Mouse (Mus musculus): Measurements from ENCODE around the gene Tmpo. TPM values are rescaled to one million over a fixed set of nuclear protein-coding genes. Genes with fewer than 3 reads are reported as not detected.
A peak's percentile ranks its signal among the peaks of the same experiment; 100 is the strongest.

The Tmpo gene
- polyA plus RNA-seq, 1 experiment, result 47.5 TPM

DNA sequence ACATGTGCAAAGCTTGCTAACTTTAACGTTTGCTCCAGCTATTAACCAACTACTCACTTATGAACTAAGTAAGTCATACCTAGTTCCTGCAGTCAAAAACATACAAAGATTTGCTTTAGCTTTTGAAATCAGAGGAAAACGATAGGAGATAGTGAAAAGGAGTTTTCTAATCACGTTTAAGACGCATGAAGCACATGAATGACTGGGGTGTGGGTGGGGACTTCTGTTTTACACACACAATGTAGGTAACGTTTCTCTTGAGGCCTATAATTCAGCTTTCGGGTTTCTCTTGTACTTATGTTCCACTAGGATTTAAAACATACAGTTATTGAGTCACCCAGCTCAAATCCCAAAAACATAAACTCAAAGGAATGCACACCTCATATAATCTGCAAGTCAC lies 58.5 kb downstream of the Tmpo start:
- Histone ChIP-seq H3K4me3 (replicated peaks; ENCODE audit: insufficient read depth, low read depth, low read length) (peak overlapping the region; percentile 79), H3K27ac (ENCODE audit: insufficient read depth, low read length) (no peak overlapping the region), H3K4me1 (ENCODE audit: control insufficient read depth, insufficient read depth, low read length) (peaks cover 6% of the 10 kb centered on the region; the same call in 1 of the 2 replicates), H3K27me3 (ENCODE audit: control insufficient read depth, insufficient read depth, low read length) (no peaks in the 10 kb centered on the region)
- WGBS, result 17% methylated on average over 6 of the region's 6 CpGs
- no peak for TF ChIP-seq POLR2A (IDR thresholded peaks at IDR 0.05; ENCODE audit: borderline replicate concordance, insufficient read depth, low read length)
- no peak for TF ChIP-seq CTCF (IDR thresholded peaks at IDR 0.05; ENCODE audit: borderline replicate concordance, insufficient read depth, low read depth, low read length)
- DNase-seq, result no peak

- H3K4me3 ChIP-seq (replicated peaks; ENCODE audit: insufficient read depth, low read depth, low read length), result no peak overlapping the region
- 87% methylated on average over 12 of the region's 12 CpGs for WGBS
- H3K27ac ChIP-seq (ENCODE audit: insufficient read depth, low read length), result no peak overlapping the region
- no peaks in the 10 kb centered on the region for H3K27me3 ChIP-seq (ENCODE audit: control insufficient read depth, insufficient read depth, low read length)
- H3K4me1 ChIP-seq (ENCODE audit: control insufficient read depth, insufficient read depth, low read length), result peaks cover 2% of the 10 kb centered on the region; the same call in 1 of the 2 replicates
- no peak for TF ChIP-seq POLR2A (IDR thresholded peaks at IDR 0.05; ENCODE audit: borderline replicate concordance, insufficient read depth, low read length)
- TF ChIP-seq CTCF (IDR thresholded peaks at IDR 0.05; ENCODE audit: borderline replicate concordance, insufficient read depth, low read depth, low read length), result no peak
- no peak for DNase-seq
Measured at GRCm38 (mm10) chr10:91116958-91117357, 64.2 kb downstream of the Tmpo start.

GRCm38 (mm10) chr10:91109841-91110240 lies 71.3 kb downstream of the Tmpo start:
- H3K4me3 ChIP-seq (replicated peaks; ENCODE audit: insufficient read depth, low read depth, low read length), result no peak overlapping the region
- TF ChIP-seq CTCF (IDR thresholded peaks at IDR 0.05; ENCODE audit: borderline replicate concordance, insufficient read depth, low read depth, low read length) (no peak), POLR2A (IDR thresholded peaks at IDR 0.05; ENCODE audit: borderline replicate concordance, insufficient read depth, low read length) (no peak)
- H3K27ac ChIP-seq (ENCODE audit: insufficient read depth, low read length), result no peak overlapping the region
- no peak for DNase-seq
- no peaks in the 10 kb centered on the region for H3K27me3 ChIP-seq (ENCODE audit: control insufficient read depth, insufficient read depth, low read length)
- WGBS, result 73% methylated on average over 4 of the region's 4 CpGs
- H3K4me1 ChIP-seq (ENCODE audit: control insufficient read depth, insufficient read depth, low read length), result no peaks in the 10 kb centered on the region

DNA sequence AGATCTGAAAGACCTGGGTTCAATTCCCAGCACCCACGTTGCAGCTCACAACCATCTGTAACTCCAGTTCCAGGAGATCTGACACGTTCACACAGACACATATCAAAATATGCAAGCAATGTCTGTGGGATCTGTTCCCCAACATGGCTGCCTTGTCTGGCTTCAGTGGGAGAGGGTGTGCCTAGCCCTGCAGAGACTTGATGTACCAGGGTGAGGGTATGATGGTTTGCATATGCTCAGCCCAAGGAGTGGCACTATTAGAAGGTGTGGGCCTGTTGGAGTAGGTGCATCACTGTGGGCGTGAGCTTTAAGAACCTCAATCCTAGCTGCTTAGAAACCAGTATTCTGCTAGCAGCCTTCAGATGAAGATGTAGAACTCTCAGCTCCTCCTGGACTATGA lies 75.1 kb downstream of the Tmpo start:
- H3K27me3 ChIP-seq (ENCODE audit: control insufficient read depth, insufficient read depth, low read length), result no peaks in the 10 kb centered on the region
- 92% methylated on average over 3 of the region's 3 CpGs for WGBS
- H3K27ac ChIP-seq (ENCODE audit: insufficient read depth, low read length), result no peak overlapping the region
- no peak for DNase-seq
- no peak for TF ChIP-seq CTCF (IDR thresholded peaks at IDR 0.05; ENCODE audit: borderline replicate concordance, insufficient read depth, low read depth, low read length)
- H3K4me3 ChIP-seq (replicated peaks; ENCODE audit: insufficient read depth, low read depth, low read length), result no peak overlapping the region
- H3K4me1 ChIP-seq (ENCODE audit: control insufficient read depth, insufficient read depth, low read length), result no peaks in the 10 kb centered on the region

DNA sequence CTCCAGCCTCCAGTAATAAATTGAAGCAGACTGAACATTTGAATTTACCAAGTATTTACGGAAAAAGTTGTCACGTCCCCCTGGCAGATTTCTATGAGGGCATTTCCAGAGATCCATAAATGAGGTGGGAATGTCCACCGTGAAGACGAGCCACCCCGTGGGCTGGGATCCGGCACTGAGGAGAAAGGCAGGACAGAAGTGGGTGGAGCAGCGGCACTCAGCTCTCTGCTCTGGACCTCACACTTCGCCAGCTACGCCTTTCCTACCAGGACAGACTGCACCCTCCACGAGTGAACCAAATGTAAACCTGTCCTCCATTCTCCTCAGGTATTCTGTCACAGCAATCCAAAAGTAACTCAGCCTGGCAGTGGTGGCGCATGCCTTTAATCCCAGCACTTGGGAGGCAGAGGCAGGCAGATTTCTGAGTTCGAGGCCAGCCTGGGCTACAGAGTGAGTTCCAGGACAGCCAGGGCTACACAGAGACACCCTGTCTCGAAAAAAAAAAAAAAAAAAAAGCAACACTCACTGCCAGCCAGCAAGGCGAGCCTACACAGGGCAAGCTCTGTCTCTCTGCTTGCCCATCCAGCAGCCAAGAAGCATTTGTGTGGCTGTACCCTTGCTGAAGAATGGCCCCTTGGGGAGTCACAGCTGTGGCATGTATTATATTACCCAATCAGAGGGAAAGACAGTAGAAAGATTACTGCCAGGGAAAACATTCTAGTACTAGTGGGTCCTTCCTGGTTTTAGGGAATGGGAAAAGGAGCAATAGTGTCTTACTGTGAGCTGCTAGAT lies 78.1 kb downstream of the Tmpo start:
- DNase-seq, result no peak
- no peak overlapping the region for H3K4me3 ChIP-seq (replicated peaks; ENCODE audit: insufficient read depth, low read depth, low read length)
- WGBS, result 88% methylated on average over 14 of the region's 14 CpGs
- H3K4me1 ChIP-seq (ENCODE audit: control insufficient read depth, insufficient read depth, low read length), result no peaks in the 10 kb centered on the region
- TF ChIP-seq CTCF (IDR thresholded peaks at IDR 0.05; ENCODE audit: borderline replicate concordance, insufficient read depth, low read depth, low read length), result no peak
- no peak for TF ChIP-seq POLR2A (IDR thresholded peaks at IDR 0.05; ENCODE audit: borderline replicate concordance, insufficient read depth, low read length)
- no peak overlapping the region for H3K27ac ChIP-seq (ENCODE audit: insufficient read depth, low read length)
- no peaks in the 10 kb centered on the region for H3K27me3 ChIP-seq (ENCODE audit: control insufficient read depth, insufficient read depth, low read length)

GRCm38 (mm10) chr10:91101936-91102335 lies 79.2 kb downstream of the Tmpo start:
- no peak for TF ChIP-seq POLR2A (IDR thresholded peaks at IDR 0.05; ENCODE audit: borderline replicate concordance, insufficient read depth, low read length)
- no peak for TF ChIP-seq CTCF (IDR thresholded peaks at IDR 0.05; ENCODE audit: borderline replicate concordance, insufficient read depth, low read depth, low read length)
- Histone ChIP-seq H3K4me1 (ENCODE audit: control insufficient read depth, insufficient read depth, low read length) (no peaks in the 10 kb centered on the region), H3K4me3 (replicated peaks; ENCODE audit: insufficient read depth, low read depth, low read length) (no peak overlapping the region), H3K27me3 (ENCODE audit: control insufficient read depth, insufficient read depth, low read length) (no peaks in the 10 kb centered on the region), H3K27ac (ENCODE audit: insufficient read depth, low read length) (no peak overlapping the region)
- WGBS, result 92% methylated on average over 25 of the region's 25 CpGs
- no peak for DNase-seq

GRCm38 (mm10) chr10:91100101-91100500 lies 81.0 kb downstream of the Tmpo start:
- 97% methylated on average over 1 of the region's 1 CpGs for WGBS
- no peak for DNase-seq
- Histone ChIP-seq H3K27ac (ENCODE audit: insufficient read depth, low read length) (no peak overlapping the region), H3K4me3 (replicated peaks; ENCODE audit: insufficient read depth, low read depth, low read length) (no peak overlapping the region), H3K4me1 (ENCODE audit: control insufficient read depth, insufficient read depth, low read length) (no peaks in the 10 kb centered on the region), H3K27me3 (ENCODE audit: control insufficient read depth, insufficient read depth, low read length) (no peaks in the 10 kb centered on the region)
- TF ChIP-seq POLR2A (IDR thresholded peaks at IDR 0.05; ENCODE audit: borderline replicate concordance, insufficient read depth, low read length) (no peak), CTCF (IDR thresholded peaks at IDR 0.05; ENCODE audit: borderline replicate concordance, insufficient read depth, low read depth, low read length) (no peak)

DNA sequence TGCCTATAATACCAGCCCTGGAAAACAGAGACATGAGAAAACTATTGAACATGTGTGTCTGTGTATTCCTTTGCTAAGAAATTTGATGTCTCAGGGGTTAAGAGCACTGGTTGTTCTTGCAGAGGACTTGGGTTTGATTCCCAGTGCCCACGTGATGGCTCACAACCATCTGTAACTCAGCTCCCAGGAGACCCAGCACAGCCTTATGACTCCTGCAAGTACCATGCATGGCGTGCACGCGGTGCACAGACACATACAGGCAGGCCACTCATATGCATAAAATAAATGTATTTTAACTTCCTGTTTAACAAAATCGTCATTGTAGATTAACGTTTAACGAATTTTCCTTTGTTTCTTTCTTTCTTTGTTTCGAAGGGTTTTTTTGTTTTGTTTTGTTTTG lies 83.1 kb downstream of the Tmpo start:
- no peak overlapping the region for H3K27ac ChIP-seq (ENCODE audit: insufficient read depth, low read length)
- H3K27me3 ChIP-seq (ENCODE audit: control insufficient read depth, insufficient read depth, low read length), result no peaks in the 10 kb centered on the region
- no peaks in the 10 kb centered on the region for H3K4me1 ChIP-seq (ENCODE audit: control insufficient read depth, insufficient read depth, low read length)
- 95% methylated on average over 8 of the region's 8 CpGs for WGBS
- H3K4me3 ChIP-seq (replicated peaks; ENCODE audit: insufficient read depth, low read depth, low read length), result no peak overlapping the region
- TF ChIP-seq CTCF (IDR thresholded peaks at IDR 0.05; ENCODE audit: borderline replicate concordance, insufficient read depth, low read depth, low read length) (no peak), POLR2A (IDR thresholded peaks at IDR 0.05; ENCODE audit: borderline replicate concordance, insufficient read depth, low read length) (no peak)
- DNase-seq, result no peak

Other genes with a start within 250 kb of the Tmpo start
- gene Apaf1, start 98.5 kb downstream of the Tmpo start, polyA plus RNA-seq (2012; rRNA removed), result 5.8 and 6.5 TPM in 2 replicates
- gene Ikbip, start 98.4 kb downstream of the Tmpo start, polyA plus RNA-seq (2012; rRNA removed), result 15.1 and 15.7 TPM in 2 replicates
- 772 and 804 TPM in 2 replicates for gene Slc25a3, start 57.3 kb downstream of the Tmpo start, polyA plus RNA-seq (2012; rRNA removed)

All from cerebellum, adult 2 months (tissue).